In genomic region chr4:83272917-83273615, GRCm38 (mm10) we compare ENCODE assay signal across 22 mouse cellular contexts. TPM values are rescaled to one million over a fixed set of nuclear protein-coding genes. Genes with fewer than 3 reads are reported as not detected.
DNase-seq lines count a peak whose midpoint lies in the region; ATAC-seq lines count a peak whose summit lies in the region.
"Had no signal": no experiment of that assay in that cellular context is flagged by ENCODE, and none has a peak within 500 bp of the region (broad histone marks: within the 10 kb centered on the region; RNA-seq: fewer than 3 reads in every experiment).

No protein-coding gene starts in this region.

- ATAC-seq in heart, embryonic 16.5 days (replicated peaks; ENCODE audit: extremely low read depth, insufficient read depth, low FRiP score): no peak
- peak; percentile 24 to 28; a peak in 3 of 4 replicates for ATAC-seq in hematopoietic stem cell, adult 5-6 weeks (replicated peaks in 1 of 2; ENCODE audit: insufficient read depth in 1 of 2, low FRiP score in 2 of 2, low TSS enrichment in 1 of 2, low read depth in 1 of 2, poor library complexity in 2 of 2, severe bottlenecking in 2 of 2)
- peak; percentile 16 for ATAC-seq in megakaryocyte, adult 5-6 weeks (ENCODE audit: poor library complexity, severe bottlenecking)
- ATAC-seq: forebrain, embryonic 15.5 days had no signal

- no peaks in the 10 kb centered on the region for H3K9me3 ChIP-seq in heart, embryonic 16.5 days (replicated peaks; ENCODE audit: control insufficient read depth, low read length)
- H3K9me3 ChIP-seq: embryonic facial prominence, embryonic 15.5 days; forebrain, embryonic 15.5 days; heart, embryonic 10.5 days; hindbrain, embryonic 10.5 days; lung, embryonic 15.5 days; midbrain, embryonic 10.5 days; neural tube, embryonic 15.5 days had no signal

- H3K27me3 ChIP-seq in heart, embryonic 16.5 days (ENCODE audit: control insufficient read depth, insufficient read depth, low read length): no peaks in the 10 kb centered on the region
- H3K27me3 ChIP-seq: embryonic facial prominence, embryonic 15.5 days; forebrain, embryonic 15.5 days; lung, embryonic 15.5 days; neural tube, embryonic 15.5 days had no signal

- H3K27ac ChIP-seq in heart, embryonic 16.5 days (ENCODE audit: low read length): no peak overlapping the region
- H3K27ac ChIP-seq: embryonic facial prominence, embryonic 15.5 days; forebrain, embryonic 15.5 days; heart, embryonic 10.5 days; hindbrain, embryonic 10.5 days; lung, embryonic 15.5 days; midbrain, embryonic 10.5 days; neural tube, embryonic 15.5 days had no signal

- H3K4me2 ChIP-seq in heart, embryonic 16.5 days (ENCODE audit: low read depth, low read length): 0 out of 2 replicates have a peak overlapping the region, but pooled peaks have one; percentile 21
- H3K4me2 ChIP-seq: embryonic facial prominence, embryonic 15.5 days; forebrain, embryonic 15.5 days; lung, embryonic 15.5 days; neural tube, embryonic 15.5 days had no signal

- no peak overlapping the region for H3K9ac ChIP-seq in heart, embryonic 16.5 days (ENCODE audit: low read length)
- H3K9ac ChIP-seq: embryonic facial prominence, embryonic 15.5 days; forebrain, embryonic 15.5 days; lung, embryonic 15.5 days; neural tube, embryonic 15.5 days had no signal

- no peak overlapping the region for H3K4me3 ChIP-seq in heart, embryonic 16.5 days (ENCODE audit: low read length)
- H3K4me3 ChIP-seq: embryonic facial prominence, embryonic 15.5 days; forebrain, embryonic 15.5 days; heart, embryonic 10.5 days; hindbrain, embryonic 10.5 days; lung, embryonic 15.5 days; midbrain, embryonic 10.5 days; neural tube, embryonic 15.5 days had no signal

- no peak for DNase-seq in heart, postnatal 4 days
- peak; percentile 71 for DNase-seq in MEL-GATA-1-ER (ENCODE audit: extremely low read depth, low read depth)
- no peak for DNase-seq in right cerebral cortex, postnatal 14 days
- DNase-seq in adrenal gland, postnatal 10 days: no peak
- DNase-seq in gastrocnemius, postnatal 25 days: no peak
- DNase-seq: adrenal gland, postnatal 25 days; cerebellum, adult 11 months; kidney, adult 9 months; kidney, postnatal 4 days; layer of hippocampus, postnatal 36 days; left cerebral cortex, postnatal 4 days; retina, postnatal 1 day had no signal

- no peaks in the 10 kb centered on the region for H3K4me1 ChIP-seq in heart, embryonic 16.5 days (ENCODE audit: control insufficient read depth, insufficient read depth, low read length)
- H3K4me1 ChIP-seq: embryonic facial prominence, embryonic 15.5 days; forebrain, embryonic 15.5 days; heart, embryonic 10.5 days; hindbrain, embryonic 10.5 days; lung, embryonic 15.5 days; neural tube, embryonic 15.5 days had no signal

- 73% methylated on average over 9 of the region's 9 CpGs for WGBS in heart, embryonic 16.5 days

- no peaks in the 10 kb centered on the region for H3K36me3 ChIP-seq in heart, embryonic 16.5 days (ENCODE audit: control insufficient read depth, insufficient read depth)
- H3K36me3 ChIP-seq: embryonic facial prominence, embryonic 15.5 days; forebrain, embryonic 15.5 days; heart, embryonic 10.5 days; hindbrain, embryonic 10.5 days; lung, embryonic 15.5 days; midbrain, embryonic 10.5 days; neural tube, embryonic 15.5 days had no signal

RNA-seq across cellular contexts. Expression of gene Ttc39b, which starts 51.0 kb away (rescaled TPM):
- polyA plus RNA-seq in heart, embryonic 16.5 days (2015; fragmentation: Nextera tagmentation; extraction: Ambion mirVana): 1.5 and 2.2 TPM in 2 replicates
- total RNA-seq in heart, postnatal 4 days (2021): 10 to 100 TPM; 12.8 to 14.5 TPM
- 14.5 and 15.1 TPM in 2 replicates for total RNA-seq in hematopoietic stem cell, adult 5-6 weeks (2017)
- 4.4 and 5.3 TPM in 2 replicates for total RNA-seq in megakaryocyte, adult 5-6 weeks (2015)
- 4.9 and 5.0 TPM in 2 replicates for total RNA-seq in megakaryocyte, adult 5-6 weeks (2017)
- total RNA-seq in adrenal gland, postnatal 10 days (2021): 10 to 100 TPM; 16.4 to 17.0 TPM
- total RNA-seq in gastrocnemius, postnatal 25 days (2021): 1 to 10 TPM; 3.7 to 5.8 TPM
